Mouse (Mus musculus): ENCODE data around the gene Gm8677. TPM values are rescaled to one million over a fixed set of nuclear protein-coding genes. Genes with fewer than 3 reads are reported as not detected.

The Gm8677 gene
- not detected for polyA plus RNA-seq (2017; shearing (Covaris generic))

DNA sequence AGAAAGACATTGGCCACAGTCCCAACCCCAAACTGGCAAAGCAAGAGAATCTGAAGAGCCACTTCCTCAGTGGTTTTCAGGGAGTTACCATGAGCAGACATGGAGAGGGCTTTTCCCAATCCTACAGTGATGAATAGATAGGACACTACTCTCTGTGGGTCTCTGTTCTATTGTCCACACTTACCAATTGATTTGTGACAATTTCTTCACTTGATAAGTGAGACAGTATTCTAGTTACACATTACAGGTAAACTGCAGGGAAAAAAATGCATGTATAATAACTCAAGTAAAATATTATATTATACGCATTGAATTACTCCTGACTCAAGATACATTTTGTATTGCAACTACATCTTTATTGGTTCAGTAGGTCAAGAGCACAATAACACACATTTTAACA, at the start of gene Gm8677:
TSS of gene Gm8677 (minus strand) at position 101 of the 400 bp plus-strand sequence.

DNA sequence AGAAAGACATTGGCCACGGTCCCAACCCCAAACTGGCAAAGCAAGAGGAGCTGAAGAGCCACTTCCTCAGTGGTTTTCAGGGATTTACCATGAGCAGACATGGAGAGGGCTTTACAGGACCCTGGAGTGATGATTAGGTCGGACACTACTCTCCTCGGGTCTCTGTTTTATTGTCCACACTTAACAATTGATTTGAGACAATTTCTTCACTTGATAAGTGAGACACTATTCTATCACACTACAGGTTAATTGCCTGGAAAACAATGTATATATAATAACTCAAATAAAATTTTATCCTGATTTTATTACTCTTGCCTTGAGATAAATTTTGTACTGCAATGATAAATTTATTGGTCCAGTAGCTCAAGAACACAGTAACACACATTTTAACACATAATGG, 30.6 kb upstream of the Gm8677 start, which contains the start of gene Gm4201:
TSS of gene Gm4201 (minus strand) at position 101 of the 400 bp plus-strand sequence.

GRCm38 (mm10) chr7:22522667-22523066, 12.0 kb downstream of the Gm8677 start, which contains the start of gene Vmn1r152:
Gene Vmn1r152 (plus strand): TSS chr7:22522967.

GRCm38 (mm10) chr7:22499578-22499977, 35.1 kb downstream of the Gm8677 start, which contains the start of gene Vmn1r151:
Gene Vmn1r151 (minus strand): TSS chr7:22499678.

Other genes with a start within 250 kb of the Gm8677 start
- not detected for gene Gm4187, start 205.2 kb downstream of the Gm8677 start, polyA plus RNA-seq (2017; shearing (Covaris generic))
- not detected for gene Gm8660, start 163.8 kb downstream of the Gm8677 start, polyA plus RNA-seq (2017; shearing (Covaris generic))
- not detected for gene Vmn1r148, start 121.3 kb downstream of the Gm8677 start, polyA plus RNA-seq (2017; shearing (Covaris generic))
- not detected for gene Vmn1r149, start 96.7 kb downstream of the Gm8677 start, polyA plus RNA-seq (2017; shearing (Covaris generic))
- 1.2 TPM for gene Gm10665, start 70.8 kb downstream of the Gm8677 start, polyA plus RNA-seq (2017; shearing (Covaris generic))
- gene Vmn1r151, start 35.2 kb downstream of the Gm8677 start, polyA plus RNA-seq (2017; shearing (Covaris generic)): not detected
- gene Vmn1r152, start 11.9 kb downstream of the Gm8677 start, polyA plus RNA-seq (2017; shearing (Covaris generic)): 0.89 TPM
- gene Gm4201, start 30.5 kb upstream of the Gm8677 start, polyA plus RNA-seq (2017; shearing (Covaris generic)): not detected
- 0.65 TPM for gene Gm4565, start 53.2 kb upstream of the Gm8677 start, polyA plus RNA-seq (2017; shearing (Covaris generic))
- 1.1 TPM for gene Vmn1r155, start 123.1 kb upstream of the Gm8677 start, polyA plus RNA-seq (2017; shearing (Covaris generic))
- not detected for gene Gm8693, start 157.4 kb upstream of the Gm8677 start, polyA plus RNA-seq (2017; shearing (Covaris generic))
- not detected for gene Gm4567, start 184.8 kb upstream of the Gm8677 start, polyA plus RNA-seq (2017; shearing (Covaris generic))
- gene Vmn1r157, start 226.8 kb upstream of the Gm8677 start, polyA plus RNA-seq (2017; shearing (Covaris generic)): not detected